Mouse (Mus musculus): ENCODE measurements around the gene Map4k5. TPM values are rescaled to one million over a fixed set of nuclear protein-coding genes. Genes with fewer than 3 reads are reported as not detected.
A peak's percentile ranks its signal among the peaks of the same experiment; 100 is the strongest.

The Map4k5 gene
- total and polyA plus RNA-seq, 3 experiments = 7.0 to 8.5 TPM; not detected in 1

GRCm38 (mm10) chr12:69759267-69759885 lies 133.6 kb downstream of the Map4k5 start:
- H3K36me3 ChIP-seq (ENCODE audit: control insufficient read depth in 1 of 2, insufficient read depth in 2 of 2, low read length in 2 of 2) = peaks cover 0 to 17% of the 10 kb centered on the region in 2 experiments; a peak in 2 of 4 replicates
- H3K27me3 ChIP-seq (ENCODE audit: control insufficient read depth in 1 of 2, insufficient read depth in 2 of 2, low read length in 2 of 2) = no peaks in the 10 kb centered on the region
- peaks cover 7 to 20% of the 10 kb centered on the region in 2 experiments for H3K4me1 ChIP-seq (ENCODE audit: control insufficient read depth in 1 of 2, insufficient read depth in 2 of 2, low read length in 2 of 2)
- TF ChIP-seq MYC (IDR thresholded peaks at IDR 0.05; ENCODE audit: low read depth, low read length) (0 out of 2 replicates have a peak, but pooled peaks have one; percentile 6), ETS1 (IDR thresholded peaks at IDR 0.05; ENCODE audit: low read depth, low read length) (peak; percentile 79), MAZ (IDR thresholded peaks at IDR 0.05; ENCODE audit: low read depth, low read length) (peak; percentile 75), GATA1 (IDR thresholded peaks at IDR 0.05; ENCODE audit: low read depth, low read length) (peak; percentile 77), USF2 (IDR thresholded peaks at IDR 0.05; ENCODE audit: borderline replicate concordance in 1 of 2, insufficient read depth in 1 of 2, low read depth in 1 of 2, low read length in 2 of 2) (no peak), TCF12 (IDR thresholded peaks at IDR 0.05; ENCODE audit: low read depth, low read length) (peak; percentile 91), TAL1 (IDR thresholded peaks at IDR 0.05; ENCODE audit: low read length) (peak; percentile 82), USF1 (IDR thresholded peaks at IDR 0.05; ENCODE audit: low read depth, low read length) (peak; percentile 41; the same call in 1 of the 2 replicates), RCOR1 (IDR thresholded peaks at IDR 0.05; ENCODE audit: low read depth, low read length) (peak; percentile 22; the same call in 1 of the 2 replicates), SIN3A (IDR thresholded peaks at IDR 0.05; ENCODE audit: low read length) (peak; percentile 61; the same call in 1 of the 2 replicates), EP300 (IDR thresholded peaks at IDR 0.05; ENCODE audit: low read depth in 1 of 2, low read length in 2 of 2) (peak; percentile 63 to 90; a peak in 3 of 4 replicates), ELF1 (IDR thresholded peaks at IDR 0.05; ENCODE audit: low read depth, low read length) (no peak), RAD21 (IDR thresholded peaks at IDR 0.05; ENCODE audit: low read depth, low read length) (no peak)
- peak overlapping the region; percentile 70 to 86 for H3K4me3 ChIP-seq (ENCODE audit: control insufficient read depth in 1 of 2, insufficient read depth in 1 of 2, low read depth in 2 of 2, low read length in 2 of 2)
- H3K27ac ChIP-seq (ENCODE audit: control insufficient read depth, low read depth, low read length) = peak overlapping the region; percentile 86
- no peaks in the 10 kb centered on the region for H3K9me3 ChIP-seq (replicated peaks; ENCODE audit: insufficient read depth, low read length)
- no peaks in the 10 kb centered on the region; the same call in 1 of the 2 replicates for H3K79me2 ChIP-seq (ENCODE audit: control insufficient read depth, insufficient read depth, low read length, poor library complexity)
- peak overlapping the region; percentile 70 for H3K9ac ChIP-seq (ENCODE audit: control insufficient read depth, low read depth, low read length, poor library complexity, severe bottlenecking)
- DNase-seq (ENCODE audit: low read depth, low spot score) = peak; percentile 82

- Histone ChIP-seq H3K27me3 (ENCODE audit: control insufficient read depth in 1 of 2, insufficient read depth in 2 of 2, low read length in 2 of 2) (no peaks in the 10 kb centered on the region), H3K4me1 (ENCODE audit: control insufficient read depth in 1 of 2, insufficient read depth in 2 of 2, low read length in 2 of 2) (peaks cover 7 to 20% of the 10 kb centered on the region in 2 experiments), H3K9me3 (replicated peaks; ENCODE audit: insufficient read depth, low read length) (no peaks in the 10 kb centered on the region), H3K36me3 (ENCODE audit: control insufficient read depth in 1 of 2, insufficient read depth in 2 of 2, low read length in 2 of 2) (peaks cover 0 to 17% of the 10 kb centered on the region in 2 experiments; a peak in 2 of 4 replicates), H3K27ac (ENCODE audit: control insufficient read depth, low read depth, low read length) (peak overlapping the region; percentile 86), H3K9ac (ENCODE audit: control insufficient read depth, low read depth, low read length, poor library complexity, severe bottlenecking) (peak overlapping the region; percentile 70), H3K4me3 (ENCODE audit: control insufficient read depth in 1 of 2, insufficient read depth in 1 of 2, low read depth in 2 of 2, low read length in 2 of 2) (peak overlapping the region; percentile 70 to 86), H3K79me2 (ENCODE audit: control insufficient read depth, insufficient read depth, low read length, poor library complexity) (no peaks in the 10 kb centered on the region; the same call in 1 of the 2 replicates)
- DNase-seq (ENCODE audit: low read depth, low spot score) = peak; percentile 71
- TF ChIP-seq ZC3H11A (IDR thresholded peaks at IDR 0.05; ENCODE audit: low read depth, low read length) = 0 out of 2 replicates have a peak, but pooled peaks have one; percentile 9
- TF ChIP-seq SIN3A (IDR thresholded peaks at IDR 0.05; ENCODE audit: low read length) = peak; percentile 63; the same call in 1 of the 2 replicates
- TF ChIP-seq BHLHE40 (IDR thresholded peaks at IDR 0.05; ENCODE audit: borderline replicate concordance, low read depth, low read length) = no peak
- peak; percentile 73 for TF ChIP-seq GATA1 (IDR thresholded peaks at IDR 0.05; ENCODE audit: low read depth, low read length)
- TF ChIP-seq MYC (IDR thresholded peaks at IDR 0.05; ENCODE audit: low read depth, low read length) = peak; percentile 29; the same call in 1 of the 2 replicates
- peak; percentile 54 for TF ChIP-seq MXI1 (IDR thresholded peaks at IDR 0.05; ENCODE audit: low read depth, low read length)
- peak in 1 of 2 experiments; percentile 28; a peak in 1 of 4 replicates for TF ChIP-seq EP300 (IDR thresholded peaks at IDR 0.05; ENCODE audit: low read depth in 1 of 2, low read length in 2 of 2)
- no peak for TF ChIP-seq ZKSCAN1 (IDR thresholded peaks at IDR 0.05; ENCODE audit: low read depth, low read length)
- no peak; the same call in 1 of the 2 replicates for TF ChIP-seq ETS1 (IDR thresholded peaks at IDR 0.05; ENCODE audit: low read depth, low read length)
- TF ChIP-seq ZNF384 (IDR thresholded peaks at IDR 0.05; ENCODE audit: low read depth, low read length) = 0 out of 2 replicates have a peak, but pooled peaks have one; percentile 13
- peak; percentile 22; the same call in 1 of the 2 replicates for TF ChIP-seq MAFK (IDR thresholded peaks at IDR 0.05; ENCODE audit: borderline replicate concordance, low read depth, low read length)
- TF ChIP-seq HCFC1 (IDR thresholded peaks at IDR 0.05; ENCODE audit: low read depth, low read length) = peak; percentile 35; the same call in 1 of the 2 replicates
These were observed 134.5 kb downstream of the Map4k5 start for GRCm38 (mm10) chr12:69758221-69759185.
